26 mouse cellular contexts compared by ENCODE assay signal in the genomic region with DNA sequence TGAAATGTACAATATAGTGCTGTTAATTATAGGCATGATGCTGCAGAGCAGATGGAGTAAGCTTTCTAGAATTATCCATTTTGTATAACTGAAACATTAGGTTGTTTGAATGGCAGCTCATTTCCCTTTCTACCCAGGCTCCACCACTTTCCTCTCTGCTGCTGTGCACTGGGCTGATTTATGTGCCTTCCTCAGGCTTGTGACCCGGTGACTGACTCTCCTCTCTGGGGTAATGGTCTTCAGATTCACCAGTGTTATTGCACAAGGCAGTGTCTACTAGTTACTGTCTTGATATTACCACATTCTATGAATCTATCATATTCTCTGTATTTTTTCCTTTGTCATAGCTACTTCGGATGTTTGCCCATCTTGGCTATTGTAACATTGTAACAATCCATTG.
"Had no signal": no experiment of that assay in that cellular context is flagged by ENCODE, and none has a peak within 500 bp of the region (broad histone marks: within the 10 kb centered on the region; RNA-seq: fewer than 3 reads in every experiment).

No protein-coding gene starts in this region.

- H3K4me1 ChIP-seq: heart, embryonic 10.5 days; heart, embryonic 12.5 days; hindbrain, embryonic 10.5 days; hindbrain, embryonic 12.5 days; intestine, embryonic 15.5 days; limb, embryonic 12.5 days; liver, embryonic 13.5 days; liver, embryonic 15.5 days had no signal

- H3K9me3 ChIP-seq: heart, embryonic 10.5 days; heart, embryonic 12.5 days; hindbrain, embryonic 10.5 days; hindbrain, embryonic 12.5 days; intestine, embryonic 15.5 days; limb, embryonic 10.5 days; limb, embryonic 12.5 days; liver, embryonic 13.5 days; liver, embryonic 15.5 days had no signal

- H3K27me3 ChIP-seq: heart, embryonic 12.5 days; hindbrain, embryonic 12.5 days; intestine, embryonic 15.5 days; limb, embryonic 12.5 days; liver, embryonic 13.5 days; liver, embryonic 15.5 days had no signal

- ATAC-seq: hindbrain, embryonic 16.5 days; inflammation-experienced regulatory T-cells, adult 6 months; intestine, embryonic 15.5 days; intestine, postnatal 0 days had no signal

- DNase-seq: gastrocnemius, adult 2 months; gastrocnemius, postnatal 10 days; gastrocnemius, postnatal 25 days; heart, adult 18-20 months; heart, postnatal 10 days; heart, postnatal 4 days; kidney, adult 8-10 months; kidney, postnatal 14 days; kidney, postnatal 36 days; liver; liver, embryonic 13.5 days had no signal

- H3K4me3 ChIP-seq: gastrocnemius, adult 2 months; heart, embryonic 10.5 days; heart, embryonic 12.5 days; hindbrain, embryonic 10.5 days; hindbrain, embryonic 12.5 days; intestine, embryonic 15.5 days; layer of hippocampus, adult 2 months; left cerebral cortex, adult 2 months; limb, embryonic 10.5 days; limb, embryonic 12.5 days; liver, embryonic 13.5 days; liver, embryonic 15.5 days had no signal

- H3K4me2 ChIP-seq: heart, embryonic 12.5 days; hindbrain, embryonic 12.5 days; hindbrain, embryonic 14.5 days; intestine, embryonic 15.5 days; limb, embryonic 12.5 days; liver, embryonic 11.5 days; liver, embryonic 13.5 days; liver, embryonic 15.5 days had no signal

- H3K27ac ChIP-seq: gastrocnemius, adult 2 months; heart, embryonic 10.5 days; hindbrain, embryonic 10.5 days; hindbrain, embryonic 12.5 days; hindbrain, embryonic 14.5 days; intestine, embryonic 15.5 days; layer of hippocampus, adult 2 months; left cerebral cortex, adult 2 months; limb, embryonic 10.5 days; limb, embryonic 12.5 days; liver, embryonic 13.5 days; liver, embryonic 15.5 days had no signal

- H3K36me3 ChIP-seq: heart, embryonic 10.5 days; heart, embryonic 12.5 days; hindbrain, embryonic 10.5 days; hindbrain, embryonic 12.5 days; intestine, embryonic 15.5 days; limb, embryonic 10.5 days; limb, embryonic 12.5 days; liver, embryonic 13.5 days; liver, embryonic 15.5 days had no signal

- H3K9ac ChIP-seq: heart, embryonic 12.5 days; hindbrain, embryonic 12.5 days; hindbrain, embryonic 14.5 days; intestine, embryonic 15.5 days; limb, embryonic 12.5 days; liver, embryonic 13.5 days; liver, embryonic 15.5 days had no signal
